Comparison of ENCODE assay signal across 8 mouse cellular contexts in genomic region chr6:59208685-59209298, GRCm38 (mm10). TPM values are rescaled to one million over a fixed set of nuclear protein-coding genes. Genes with fewer than 3 reads are reported as not detected.
DNase-seq lines count a peak whose midpoint lies in the region; ATAC-seq and TF ChIP-seq lines count a peak whose summit lies in the region.

TSS of gene Tigd2 (plus strand) at chr6:59208870.

- H3K4me2 ChIP-seq in forebrain, embryonic 14.5 days (ENCODE audit: low read length): peak within 1 kb of the TSS; percentile 64

- WGBS in forebrain, embryonic 14.5 days: under 1% methylated on average over 62 of the region's 62 CpGs
- WGBS in lung, adult 2 months: under 1% methylated on average over 62 of the region's 62 CpGs

- no peak for TF ChIP-seq EP300 in ES-Bruce4 (IDR thresholded peaks at IDR 0.05; ENCODE audit: insufficient read depth, low read depth, low read length)

- intact Hi-C loops in heart, postnatal 25 days (cut with DNase I): no loop called here

- ATAC-seq in cerebellum, adult (ENCODE audit: insufficient number of reproducible peaks, low FRiP score, low TSS enrichment): peak; percentile 96
- peak; percentile 97 for ATAC-seq in forebrain, embryonic 14.5 days
- peak; percentile 93 for ATAC-seq in neutrophil, adult 5-6 weeks (ENCODE audit: extremely low read depth, insufficient number of reproducible peaks, low FRiP score, poor library complexity, severe bottlenecking)

- peak; percentile 51 for TF ChIP-seq POLR2A in ES-Bruce4 (IDR thresholded peaks at IDR 0.05; ENCODE audit: insufficient read depth, low read length)
- TF ChIP-seq POLR2A in lung, adult 2 months (IDR thresholded peaks at IDR 0.05; ENCODE audit: borderline replicate concordance, extremely low read depth, low read depth, low read length): peak; percentile 92

- no peaks in the 10 kb centered on the region for H3K36me3 ChIP-seq in ES-Bruce4 (ENCODE audit: control insufficient read depth, insufficient read depth, low read length, poor library complexity, severe bottlenecking)
- no peaks in the 10 kb centered on the region for H3K36me3 ChIP-seq in forebrain, embryonic 14.5 days (ENCODE audit: control insufficient read depth, insufficient read depth, low read length)

- TF ChIP-seq CTCF in ES-Bruce4 (IDR thresholded peaks at IDR 0.05; ENCODE audit: low read depth, low read length): peak; percentile 77
- peak; percentile 66 for TF ChIP-seq CTCF in lung, adult 2 months (IDR thresholded peaks at IDR 0.05; ENCODE audit: insufficient read depth, low read length)

- H3K4me1 ChIP-seq in ES-Bruce4 (ENCODE audit: control insufficient read depth, insufficient read depth, low read length): peaks cover 2% of the 10 kb centered on the region
- H3K4me1 ChIP-seq in forebrain, embryonic 14.5 days (ENCODE audit: control insufficient read depth, insufficient read depth, low read length): peaks cover 5% of the 10 kb centered on the region; the same call in 1 of the 2 replicates
- no peaks in the 10 kb centered on the region for H3K4me1 ChIP-seq in lung, adult 2 months (ENCODE audit: control insufficient read depth, insufficient read depth, low read length)

- peak; percentile 95 for DNase-seq in forebrain, embryonic 14.5 days (ENCODE audit: low spot score)
- DNase-seq in heart, postnatal 25 days (ENCODE audit: low spot score): peak; percentile 78
- peak; percentile 84 to 95 for DNase-seq in layer of hippocampus, adult 18-20 months (ENCODE audit: low spot score in 2 of 2)
- DNase-seq in lung, adult 2 months: peak; percentile 90
- DNase-seq in thymus, adult 18-20 months: peak; percentile 86 to 88

- H3K9me3 ChIP-seq in ES-Bruce4 (replicated peaks; ENCODE audit: control insufficient read depth, insufficient read depth, low read length, poor library complexity, severe bottlenecking): 0 out of 2 replicates have a peak, but pooled peaks cover 7% of the 10 kb centered on the region
- H3K9me3 ChIP-seq in forebrain, embryonic 14.5 days (replicated peaks; ENCODE audit: control insufficient read depth, low read length): no peaks in the 10 kb centered on the region

- peak within 1 kb of the TSS; percentile 75 for H3K9ac ChIP-seq in ES-Bruce4 (ENCODE audit: low read depth, poor library complexity, severe bottlenecking)
- H3K9ac ChIP-seq in forebrain, embryonic 14.5 days (ENCODE audit: low read length): peak within 1 kb of the TSS; percentile 91

- no peak within 1 kb of the TSS for H3K27ac ChIP-seq in ES-Bruce4 (ENCODE audit: insufficient read depth, low read length)
- H3K27ac ChIP-seq in forebrain, embryonic 14.5 days (ENCODE audit: low read depth, low read length): peak within 1 kb of the TSS; percentile 72; the same call in 1 of the 2 replicates

- peak within 1 kb of the TSS; percentile 89 for H3K4me3 ChIP-seq in ES-Bruce4 (ENCODE audit: low read depth, low read length)
- H3K4me3 ChIP-seq in forebrain, embryonic 14.5 days (ENCODE audit: low read depth, low read length): peak within 1 kb of the TSS; percentile 72
- H3K4me3 ChIP-seq in lung, adult 2 months (replicated peaks; ENCODE audit: extremely low read depth, low read depth, low read length): peak within 1 kb of the TSS; percentile 83

- no peaks in the 10 kb centered on the region for H3K27me3 ChIP-seq in ES-Bruce4 (ENCODE audit: control insufficient read depth, insufficient read depth, low read length, poor library complexity, severe bottlenecking)
- no peaks in the 10 kb centered on the region for H3K27me3 ChIP-seq in forebrain, embryonic 14.5 days (replicated peaks; ENCODE audit: control insufficient read depth, insufficient read depth, low read length)

RNA-seq across cellular contexts. Expression of gene Tigd2, which starts in this region (rescaled TPM):
- polyA plus RNA-seq in ES-Bruce4 (2011; ENCODE audit: insufficient read depth, insufficient read length, low read depth, missing spikeins): 8.8 and 10.7 TPM in 2 replicates
- polyA plus RNA-seq in forebrain, embryonic 14.5 days (2014; fragmentation: Nextera tagmentation; extraction: Ambion mirVana): 10.2 TPM in 2 replicates
- 10 to 100 TPM; 12.0 to 12.4 TPM for total RNA-seq in heart, postnatal 25 days (2021)
- total RNA-seq in layer of hippocampus, adult 18-20 months (2021): 10 to 100 TPM; 16.3 TPM
- polyA plus RNA-seq in lung, adult 2 months (2012; rRNA removed): 3.5 and 4.0 TPM in 2 replicates
- 35.4 and 42.8 TPM in 2 replicates for total RNA-seq in neutrophil, adult 5-6 weeks (2017)
